Mouse (Mus musculus): ENCODE data around the gene March5. TPM values are rescaled to one million over a fixed set of nuclear protein-coding genes. Genes with fewer than 3 reads are reported as not detected.
"Not testable (repeated sequence)": the region's sequence is repeated elsewhere in the genome, so short reads cannot be mapped to it uniquely, and the experiment has no call there.

Gene March5
- polyA plus RNA-seq, 1 experiment: 42.1 TPM

DNA sequence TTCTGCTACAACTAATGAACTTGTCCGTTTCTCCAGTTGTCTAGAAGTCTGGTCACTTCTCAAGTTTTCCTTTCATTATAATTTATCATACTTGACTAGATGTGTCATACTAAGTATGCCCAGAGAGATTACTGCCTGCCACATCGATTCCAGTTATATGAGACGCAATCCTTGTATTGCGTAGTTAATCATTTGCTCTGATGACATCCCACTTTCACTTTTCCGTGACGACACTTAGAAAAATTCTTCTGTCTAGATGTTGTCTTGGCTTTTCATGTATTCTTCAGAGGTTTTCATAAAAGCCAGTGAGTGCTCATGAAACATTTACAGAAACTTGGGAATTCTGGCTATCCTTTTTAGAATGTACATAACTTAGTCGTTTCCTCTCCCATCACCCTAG is 1.6 kb downstream of the March5 start:
- DNase-seq (ENCODE audit: low read depth): no peak

DNA sequence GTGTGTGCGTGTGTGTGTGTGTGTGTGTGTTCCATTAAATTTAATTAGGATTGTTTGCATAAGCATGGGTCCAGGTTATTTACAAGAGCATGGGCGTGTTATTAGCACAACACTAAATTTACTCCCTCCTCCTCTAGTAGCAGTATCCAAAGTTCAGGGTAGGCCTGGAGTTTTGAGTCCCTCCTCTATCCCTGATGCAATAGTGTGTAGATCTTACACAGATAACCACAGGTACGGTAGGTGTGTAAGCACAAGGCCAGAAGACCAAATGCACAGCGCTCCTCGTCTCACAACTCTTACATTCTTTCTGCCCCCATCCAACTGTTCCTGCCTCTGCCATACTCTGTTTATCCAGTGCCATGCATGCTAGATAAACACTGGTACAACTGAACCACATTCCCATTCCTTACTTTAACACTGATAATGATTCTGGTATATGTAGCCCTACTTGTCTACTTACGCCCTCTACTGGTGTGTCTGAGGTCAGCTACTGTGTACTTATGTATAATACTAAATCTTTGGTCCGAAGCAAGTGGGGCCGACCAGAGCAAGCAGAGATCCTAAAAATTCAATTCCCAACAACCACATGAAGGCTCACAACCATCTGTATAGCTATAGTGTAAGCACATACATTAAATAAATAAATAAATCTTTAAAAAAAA is 2.3 kb downstream of the March5 start:
- DNase-seq (ENCODE audit: low read depth): no peak

DNA sequence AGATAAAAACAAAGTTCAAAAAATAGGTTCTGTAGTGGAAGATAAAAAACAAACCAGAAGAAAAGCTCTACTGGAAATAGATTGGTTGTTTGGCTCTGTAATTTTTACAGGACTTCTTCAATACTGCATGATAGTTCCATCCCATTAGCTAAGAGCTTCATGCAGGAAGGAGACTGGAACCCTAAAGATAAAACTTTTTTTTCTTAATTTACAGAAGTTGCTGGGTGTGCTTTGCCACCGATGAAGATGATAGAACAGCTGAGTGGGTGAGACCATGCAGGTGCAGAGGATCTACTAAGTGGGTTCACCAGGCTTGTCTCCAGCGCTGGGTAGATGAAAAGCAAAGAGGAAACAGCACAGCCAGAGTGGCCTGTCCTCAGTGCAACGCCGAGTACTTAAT is 3.1 kb downstream of the March5 start:
- no peak for DNase-seq (ENCODE audit: low read depth)

DNA sequence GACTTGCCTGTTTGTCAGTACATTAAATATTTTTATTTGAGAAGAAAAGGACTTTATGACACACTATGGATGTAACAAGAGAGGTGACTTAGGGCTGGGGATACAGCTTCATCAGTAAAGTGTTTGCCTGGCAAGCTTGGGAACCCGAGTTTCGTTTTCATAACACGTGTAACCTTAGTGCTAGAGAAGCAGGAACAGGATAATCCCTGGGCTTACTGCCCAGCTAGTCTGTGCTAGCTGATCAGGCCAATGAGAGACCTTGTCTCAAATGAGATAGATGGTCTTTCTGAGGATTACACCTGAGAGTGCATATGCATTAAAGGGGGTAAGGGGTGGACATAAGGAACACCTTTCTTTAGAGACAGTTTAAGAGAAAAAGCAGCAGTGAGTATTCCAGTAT is 4.1 kb downstream of the March5 start:
- no peak for DNase-seq (ENCODE audit: low read depth)

DNA sequence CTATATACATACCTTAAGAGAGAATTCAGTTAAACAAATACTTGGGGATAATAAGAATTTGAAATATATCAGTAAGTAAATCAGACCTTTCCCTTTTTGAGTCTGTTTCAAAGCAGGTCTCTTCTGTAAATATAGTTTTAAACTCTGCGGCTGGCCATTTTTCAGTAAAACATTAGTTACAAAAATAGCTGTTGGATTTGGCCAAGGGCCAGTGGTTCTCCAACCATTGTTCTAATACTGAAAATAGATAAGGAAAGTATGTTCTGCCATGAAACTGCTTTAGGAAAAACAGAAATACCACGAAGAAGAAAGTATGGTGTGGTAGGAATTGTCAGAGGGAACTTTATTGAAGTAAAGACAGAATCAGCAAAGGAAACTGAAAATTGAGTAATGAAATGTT is 7.4 kb downstream of the March5 start:
- no peak for DNase-seq (ENCODE audit: low read depth)

GRCm38 (mm10) chr19:37225197-37225862 is 18.0 kb downstream of the March5 start:
- no peak for DNase-seq (ENCODE audit: low read depth)

DNA sequence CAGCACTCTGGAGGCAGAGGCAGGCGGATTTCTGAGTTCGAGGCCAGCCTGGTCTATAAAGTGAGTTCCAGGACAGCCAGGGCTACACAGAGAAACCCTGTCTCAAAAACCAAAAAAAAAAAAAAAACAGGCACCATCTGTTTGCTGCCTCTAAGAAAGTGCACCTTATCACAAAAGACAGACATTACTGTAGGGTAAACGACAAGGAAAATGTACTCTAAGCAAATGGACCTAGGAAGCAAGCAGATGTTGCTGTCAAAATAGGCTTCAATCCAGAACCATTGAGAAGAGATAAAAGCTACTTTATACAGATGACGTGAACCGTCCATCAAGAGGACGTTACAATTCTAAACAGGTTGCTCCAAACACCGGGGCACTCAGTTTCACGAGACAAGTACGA is 25.3 kb downstream of the March5 start:
- DNase-seq (ENCODE audit: low read depth): not testable (repeated sequence)

GRCm38 (mm10) chr19:37233561-37234539 is 26.5 kb downstream of the March5 start:
- no peak for DNase-seq (ENCODE audit: low read depth)

GRCm38 (mm10) chr19:37235818-37236217 is 28.5 kb downstream of the March5 start:
- DNase-seq (ENCODE audit: low read depth): no peak

- no peak for DNase-seq (ENCODE audit: low read depth)
These were observed 30.0 kb downstream of the March5 start for GRCm38 (mm10) chr19:37237306-37237705.

GRCm38 (mm10) chr19:37237712-37238437 is 30.5 kb downstream of the March5 start:
- no peak for DNase-seq (ENCODE audit: low read depth)

DNA sequence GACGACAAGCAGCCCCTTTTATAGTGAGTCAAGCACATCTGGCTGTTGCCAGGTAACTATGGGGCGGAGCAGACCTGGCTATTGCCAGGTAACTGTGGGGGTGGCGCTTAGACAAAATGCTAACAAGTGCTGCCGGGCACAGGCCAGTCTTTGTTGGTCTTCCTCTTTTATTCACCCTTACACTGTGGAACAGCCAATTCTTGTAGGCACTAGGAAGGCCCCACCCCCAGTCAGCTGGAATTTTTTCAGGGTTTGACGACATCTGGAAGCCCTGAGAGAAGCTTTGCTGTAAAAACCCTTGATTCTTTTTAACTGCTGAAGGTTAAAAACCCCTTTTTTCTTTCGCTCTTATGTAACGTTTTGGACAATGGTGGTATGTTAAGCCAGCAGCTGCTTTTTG is 31.3 kb downstream of the March5 start:
- no peak for DNase-seq (ENCODE audit: low read depth)

- no peak for DNase-seq (ENCODE audit: low read depth)
These were observed 31.8 kb downstream of the March5 start for GRCm38 (mm10) chr19:37239096-37239495.

DNA sequence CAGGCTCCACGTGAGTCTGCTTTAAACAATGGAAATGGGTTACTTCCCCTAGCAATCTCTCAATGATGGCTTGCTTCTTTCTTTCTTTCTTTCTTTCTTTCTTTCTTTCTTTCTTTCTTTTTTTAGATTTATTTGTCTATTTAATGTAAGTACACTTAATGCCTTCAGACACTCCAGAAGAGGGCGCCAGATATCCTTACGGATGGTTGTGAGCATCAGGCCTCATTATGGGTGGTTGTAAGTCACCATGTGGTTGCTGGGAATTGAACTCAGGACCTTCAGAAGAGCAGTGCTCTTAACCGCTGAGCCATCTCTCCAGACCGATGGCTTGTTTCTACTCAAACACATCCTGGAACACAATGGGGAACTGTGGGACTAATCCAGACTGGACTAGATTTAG is 33.9 kb downstream of the March5 start:
- no peak for DNase-seq (ENCODE audit: low read depth)

- no peak for DNase-seq (ENCODE audit: low read depth)
These were observed 35.4 kb downstream of the March5 start for GRCm38 (mm10) chr19:37242707-37243106.

DNA sequence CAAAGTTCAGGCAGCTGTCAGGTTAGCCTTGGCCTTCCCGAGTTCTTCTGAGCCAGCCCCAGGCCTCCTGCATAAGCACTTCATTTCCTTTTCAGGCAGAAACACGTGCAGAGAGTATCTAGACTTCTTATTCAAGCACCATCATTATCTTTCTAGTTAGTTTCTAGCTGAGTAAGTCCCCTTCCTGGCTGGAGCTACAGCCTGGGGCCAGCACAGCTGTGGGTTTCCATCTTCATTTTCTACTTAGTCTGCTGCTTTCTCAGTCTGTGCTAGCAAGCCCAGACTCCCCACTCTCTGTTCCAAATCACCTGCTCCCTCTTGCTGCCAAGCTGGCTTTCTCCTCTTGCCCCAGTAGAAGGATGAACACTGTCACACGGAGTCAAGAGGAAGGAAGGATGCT is 39.5 kb downstream of the March5 start:
- DNase-seq (ENCODE audit: low read depth): no peak

DNA sequence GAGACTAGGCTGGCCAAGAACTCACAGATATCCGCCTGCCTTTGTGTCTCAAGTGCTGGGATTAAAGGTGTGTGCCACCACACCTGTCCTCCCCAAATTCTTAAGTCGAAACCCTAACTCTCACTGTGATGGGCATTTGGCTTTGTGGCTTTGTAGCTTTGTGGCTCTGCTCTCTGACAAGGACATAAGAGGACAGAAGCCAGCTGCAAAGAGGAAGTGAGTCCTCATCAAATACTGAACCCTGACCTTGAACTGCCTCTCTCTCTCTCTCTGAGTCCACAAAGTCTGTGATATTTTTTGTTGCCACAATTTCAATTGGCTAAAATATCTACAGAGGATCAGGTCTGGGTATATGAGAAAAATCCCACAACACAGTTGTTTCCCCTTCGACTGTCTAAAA is 40.9 kb downstream of the March5 start:
- no peak for DNase-seq (ENCODE audit: low read depth)

GRCm38 (mm10) chr19:37252104-37252503 is 44.8 kb downstream of the March5 start:
- DNase-seq (ENCODE audit: low read depth): no peak

DNA sequence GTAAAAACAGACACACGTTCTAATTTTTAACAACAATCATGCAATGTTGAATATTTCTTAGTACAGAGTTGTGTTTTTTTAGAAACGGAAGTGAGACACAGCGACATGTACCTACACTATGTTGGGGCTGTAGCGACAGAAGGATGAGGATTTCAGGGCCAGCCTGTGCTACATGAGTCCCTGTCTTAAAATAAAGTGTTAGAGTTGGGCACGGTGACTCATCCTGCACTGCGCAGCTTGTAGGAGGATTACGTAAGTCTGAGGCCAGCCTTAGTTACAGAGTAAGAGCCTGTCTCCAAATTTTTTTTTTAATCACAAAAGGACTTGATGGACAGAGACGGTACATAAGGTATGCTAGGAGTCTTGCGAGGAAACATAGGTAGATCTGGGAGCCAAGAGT is 48.0 kb downstream of the March5 start:
- DNase-seq (ENCODE audit: low read depth): no peak

- DNase-seq (ENCODE audit: low read depth): no peak
These were observed 55.0 kb downstream of the March5 start for GRCm38 (mm10) chr19:37262389-37262788.

- no peak for DNase-seq (ENCODE audit: low read depth)
These were observed 56.2 kb downstream of the March5 start for GRCm38 (mm10) chr19:37263566-37263942.

Data from gonadal fat pad, adult 2 months (tissue).